Mouse (Mus musculus): ENCODE data around the gene Nr3c2. TPM values are rescaled to one million over a fixed set of nuclear protein-coding genes. Genes with fewer than 3 reads are reported as not detected.
A peak's percentile ranks its signal among the peaks of the same experiment; 100 is the strongest.

Nr3c2 gene
- polyA plus RNA-seq, 1 experiment from 2014 or later, result 5.0 TPM

DNA sequence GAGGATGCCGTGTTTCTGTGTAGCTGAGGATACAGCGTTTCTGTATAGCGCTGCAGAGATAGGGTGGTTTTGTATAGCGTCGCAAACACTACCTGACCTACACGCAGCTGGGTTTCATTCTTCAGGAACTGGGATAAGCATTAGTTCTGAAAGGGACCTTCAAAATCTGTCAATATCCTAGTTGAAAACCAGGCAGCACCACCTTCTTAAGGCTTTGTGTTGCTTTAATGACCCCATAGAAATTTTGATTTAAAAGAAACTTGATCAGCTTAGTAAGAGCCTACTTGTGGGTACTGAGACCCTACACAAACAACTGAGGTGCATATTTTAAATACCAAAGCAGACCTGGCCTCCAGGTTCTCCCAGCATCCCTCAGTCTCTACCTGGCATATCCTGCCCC, 372.9 kb downstream of the Nr3c2 start:
- H3K4me3 ChIP-seq, result no peak overlapping the region
- ATAC-seq (ENCODE audit: insufficient number of reproducible peaks, low FRiP score, low TSS enrichment, low read depth), result no peak
- H3K27ac ChIP-seq, result no peak overlapping the region
- H3K9ac ChIP-seq, result no peak overlapping the region
- no peaks in the 10 kb centered on the region for H3K27me3 ChIP-seq
- WGBS, result 86% methylated on average over 6 of the region's 6 CpGs
- peaks cover 9% of the 10 kb centered on the region; the same call in 1 of the 2 replicates for H3K4me1 ChIP-seq
- no peaks in the 10 kb centered on the region for H3K9me3 ChIP-seq
- H3K36me3 ChIP-seq, result peaks cover 6% of the 10 kb centered on the region; the same call in 1 of the 2 replicates
- H3K4me2 ChIP-seq, result no peak overlapping the region

DNA sequence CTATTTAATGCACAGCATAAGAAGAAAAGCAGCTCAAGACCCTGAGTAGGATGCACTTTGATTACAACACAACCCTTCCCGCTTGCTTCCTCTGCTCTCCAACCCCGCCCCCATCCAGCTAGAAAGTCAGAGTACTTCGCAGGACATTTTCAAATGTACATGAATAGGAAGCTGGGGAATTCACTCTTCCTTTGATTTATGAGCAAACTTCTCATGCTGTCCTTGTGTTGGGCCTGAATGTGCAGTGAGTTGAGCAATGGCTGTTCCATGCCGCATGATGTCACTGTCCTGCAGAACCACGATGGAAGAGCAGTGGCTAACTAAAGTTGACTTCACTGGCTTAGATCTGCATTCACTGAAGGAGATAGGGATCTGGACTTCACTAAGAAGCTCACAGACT, 376.3 kb downstream of the Nr3c2 start:
- Histone ChIP-seq H3K27me3 (no peaks in the 10 kb centered on the region), H3K4me3 (no peak overlapping the region), H3K27ac (no peak overlapping the region), H3K4me2 (no peak overlapping the region), H3K36me3 (peaks cover 6% of the 10 kb centered on the region; the same call in 1 of the 2 replicates), H3K9me3 (no peaks in the 10 kb centered on the region), H3K9ac (no peak overlapping the region), H3K4me1 (peaks cover 11% of the 10 kb centered on the region)
- 83% methylated on average over 5 of the region's 5 CpGs for WGBS
- no peak for ATAC-seq (ENCODE audit: insufficient number of reproducible peaks, low FRiP score, low TSS enrichment, low read depth)

DNA sequence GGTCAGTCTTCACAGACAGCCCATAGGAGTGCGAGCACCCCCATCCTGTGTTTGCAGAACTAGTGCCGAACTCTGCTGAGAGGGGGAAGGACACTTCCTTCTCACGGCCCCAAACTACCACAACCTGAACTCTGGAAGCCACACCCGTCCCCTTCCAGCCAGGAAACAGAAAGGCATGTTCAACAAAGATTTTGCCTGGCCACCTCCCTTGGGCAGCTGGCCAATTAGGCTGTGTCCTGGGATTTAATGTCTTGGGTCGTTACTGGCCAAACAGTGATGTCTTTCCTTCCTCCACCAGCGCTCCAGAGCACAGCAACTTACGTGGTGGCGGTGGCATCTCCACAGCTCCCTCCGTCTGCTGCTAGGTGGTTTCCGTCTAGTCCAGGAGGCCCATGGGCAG, 377.6 kb downstream of the Nr3c2 start:
- H3K27me3 ChIP-seq, result no peaks in the 10 kb centered on the region
- ATAC-seq (ENCODE audit: insufficient number of reproducible peaks, low FRiP score, low TSS enrichment, low read depth), result no peak
- H3K9ac ChIP-seq, result no peak overlapping the region
- H3K4me3 ChIP-seq, result no peak overlapping the region
- H3K36me3 ChIP-seq, result no peaks in the 10 kb centered on the region; the same call in 1 of the 2 replicates
- no peak overlapping the region for H3K4me2 ChIP-seq
- H3K9me3 ChIP-seq, result no peaks in the 10 kb centered on the region
- peaks cover 15% of the 10 kb centered on the region for H3K4me1 ChIP-seq
- 72% methylated on average over 10 of the region's 10 CpGs for WGBS
- H3K27ac ChIP-seq, result no peak overlapping the region

DNA sequence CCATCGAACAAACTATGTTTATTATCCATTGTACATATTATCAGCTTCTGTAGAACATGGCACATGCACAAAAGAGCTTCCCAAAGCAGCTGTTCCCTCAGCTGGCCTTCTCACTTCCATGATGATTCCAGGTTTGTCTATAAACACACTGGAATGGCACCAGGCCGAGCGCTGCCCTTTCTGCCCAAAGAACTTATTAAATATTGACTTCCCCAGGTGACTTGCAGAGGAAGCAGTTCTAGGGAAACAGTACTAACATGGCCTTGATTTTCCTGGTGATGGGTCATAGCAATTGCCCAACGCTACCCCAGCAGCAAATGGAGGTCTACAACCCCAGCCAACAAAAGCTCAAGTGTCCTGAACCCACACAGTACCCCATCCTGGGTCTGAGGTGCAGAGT, 379.0 kb downstream of the Nr3c2 start:
- Histone ChIP-seq H3K27ac (no peak overlapping the region), H3K4me3 (no peak overlapping the region), H3K4me1 (peaks cover 16% of the 10 kb centered on the region), H3K27me3 (no peaks in the 10 kb centered on the region), H3K9ac (no peak overlapping the region), H3K9me3 (no peaks in the 10 kb centered on the region), H3K4me2 (no peak overlapping the region), H3K36me3 (no peaks in the 10 kb centered on the region; the same call in 1 of the 2 replicates)
- 91% methylated on average over 4 of the region's 4 CpGs for WGBS
- no peak for ATAC-seq (ENCODE audit: insufficient number of reproducible peaks, low FRiP score, low TSS enrichment, low read depth)

DNA sequence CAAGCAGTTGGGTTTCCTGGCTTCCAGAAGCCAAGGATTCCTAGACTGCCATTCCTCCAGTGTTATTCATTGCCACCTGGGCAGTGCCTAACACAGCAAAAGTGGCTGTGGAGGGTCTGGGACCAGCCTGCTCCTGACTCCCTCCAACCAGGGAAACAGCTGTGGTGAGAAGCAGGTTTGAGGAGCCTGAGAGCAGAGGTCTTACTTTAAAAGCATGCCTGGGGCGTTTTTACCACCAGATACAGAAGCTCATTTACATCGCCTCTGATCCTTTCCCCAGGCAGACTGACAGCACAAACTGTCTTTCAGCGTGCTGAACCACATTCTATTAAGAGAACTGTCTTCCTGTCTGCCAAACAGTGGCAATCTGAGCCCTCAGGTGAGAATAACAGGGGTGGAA, 380.7 kb downstream of the Nr3c2 start:
- Histone ChIP-seq H3K4me1 (peaks cover 16% of the 10 kb centered on the region), H3K27me3 (no peaks in the 10 kb centered on the region), H3K4me2 (no peak overlapping the region), H3K9me3 (no peaks in the 10 kb centered on the region), H3K36me3 (no peaks in the 10 kb centered on the region; the same call in 1 of the 2 replicates), H3K27ac (peak overlapping the region; percentile 11; the same call in 1 of the 2 replicates), H3K4me3 (no peak overlapping the region), H3K9ac (no peak overlapping the region)
- WGBS, result 23% methylated on average over 3 of the region's 3 CpGs
- no peak for ATAC-seq (ENCODE audit: insufficient number of reproducible peaks, low FRiP score, low TSS enrichment, low read depth)

DNA sequence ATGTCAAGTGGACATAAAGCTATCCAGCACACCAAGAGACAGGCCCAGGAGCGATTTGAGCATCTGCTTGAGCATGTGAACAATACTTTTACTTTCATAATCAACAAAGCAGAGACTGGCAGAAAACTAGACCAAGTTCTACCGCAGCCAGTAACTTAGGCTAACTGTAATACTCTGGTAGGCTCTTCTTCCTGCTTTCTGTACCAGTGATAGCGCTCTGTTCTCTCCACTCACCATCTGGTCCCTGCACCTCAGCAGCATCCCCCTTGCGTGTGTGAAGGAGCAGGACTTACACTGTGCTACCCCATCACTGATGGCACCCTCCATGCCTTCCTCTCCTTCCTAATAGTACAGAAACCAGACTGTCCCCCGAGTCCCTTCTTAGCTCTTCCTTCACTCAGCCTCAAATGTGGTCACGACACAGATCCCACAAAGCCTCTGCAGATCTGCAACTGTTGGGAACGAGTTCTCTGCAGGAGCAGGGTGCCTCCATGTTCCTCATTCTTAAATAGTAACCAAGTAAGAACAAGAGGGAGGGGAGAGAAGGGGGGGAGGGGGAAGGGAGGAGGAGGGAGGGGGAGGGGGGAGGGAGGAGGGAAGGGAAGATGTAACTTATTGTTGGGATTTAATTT, 383.5 kb downstream of the Nr3c2 start:
- H3K36me3 ChIP-seq, result no peaks in the 10 kb centered on the region
- no peaks in the 10 kb centered on the region for H3K9me3 ChIP-seq
- no peak overlapping the region for H3K4me2 ChIP-seq
- H3K4me3 ChIP-seq, result no peak overlapping the region
- H3K27ac ChIP-seq, result no peak overlapping the region
- peaks cover 10% of the 10 kb centered on the region; the same call in 1 of the 2 replicates for H3K4me1 ChIP-seq
- H3K27me3 ChIP-seq, result no peaks in the 10 kb centered on the region
- WGBS, result 87% methylated on average over 7 of the region's 7 CpGs
- no peak overlapping the region for H3K9ac ChIP-seq
- no peak for ATAC-seq (ENCODE audit: insufficient number of reproducible peaks, low FRiP score, low TSS enrichment, low read depth)

DNA sequence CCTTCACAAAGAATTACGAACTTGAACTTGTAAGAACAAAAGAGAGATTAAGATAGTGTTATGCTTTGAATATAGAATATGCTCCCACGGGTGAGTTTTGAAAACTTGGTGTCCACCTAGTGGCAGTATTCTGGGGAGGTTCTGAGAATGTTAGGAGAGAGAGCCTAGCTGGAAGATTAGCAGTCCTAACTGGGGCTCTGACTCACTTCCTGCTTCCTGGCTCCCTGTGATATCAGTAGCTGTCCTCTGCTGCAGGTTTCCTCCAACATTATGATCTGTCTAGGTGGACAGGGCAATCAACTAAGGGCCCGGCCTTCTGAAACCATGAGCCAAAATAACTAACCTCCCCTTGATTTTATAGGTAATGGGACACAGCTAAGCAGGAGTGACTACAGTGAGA, 385.2 kb downstream of the Nr3c2 start:
- no peak overlapping the region for H3K27ac ChIP-seq
- no peaks in the 10 kb centered on the region for H3K36me3 ChIP-seq
- H3K4me3 ChIP-seq, result no peak overlapping the region
- no peaks in the 10 kb centered on the region for H3K27me3 ChIP-seq
- H3K9ac ChIP-seq, result no peak overlapping the region
- H3K4me1 ChIP-seq, result peaks cover 13% of the 10 kb centered on the region; the same call in 1 of the 2 replicates
- 89% methylated on average over 3 of the region's 3 CpGs for WGBS
- no peaks in the 10 kb centered on the region for H3K9me3 ChIP-seq
- H3K4me2 ChIP-seq, result no peak overlapping the region
- ATAC-seq (ENCODE audit: insufficient number of reproducible peaks, low FRiP score, low TSS enrichment, low read depth), result no peak

DNA sequence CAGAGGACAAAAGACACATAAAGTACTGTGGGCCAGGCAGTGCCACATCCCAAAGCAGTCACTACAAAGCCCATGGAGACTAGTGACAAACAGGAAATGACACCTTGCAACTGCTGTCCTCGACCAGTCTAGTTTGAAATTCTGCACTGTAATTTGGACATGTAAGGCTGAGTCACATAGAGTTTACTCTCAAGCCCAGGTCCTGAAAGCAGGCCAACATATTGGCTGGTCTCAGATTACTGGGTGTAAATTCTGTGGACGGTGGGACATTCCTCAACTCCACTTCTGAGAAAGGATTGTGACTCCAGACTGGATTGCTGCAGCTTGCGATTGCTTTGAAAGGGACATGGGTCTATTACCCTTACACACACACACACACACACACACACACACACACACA, 388.8 kb downstream of the Nr3c2 start:
- ATAC-seq (ENCODE audit: insufficient number of reproducible peaks, low FRiP score, low TSS enrichment, low read depth), result no peak
- Histone ChIP-seq H3K4me2 (no peak overlapping the region), H3K4me1 (0 out of 2 replicates have a peak, but pooled peaks cover 3% of the 10 kb centered on the region), H3K9me3 (no peaks in the 10 kb centered on the region), H3K36me3 (no peaks in the 10 kb centered on the region), H3K27ac (no peak overlapping the region), H3K4me3 (no peak overlapping the region), H3K9ac (no peak overlapping the region), H3K27me3 (no peaks in the 10 kb centered on the region)
- WGBS, result 43% methylated on average over 3 of the region's 3 CpGs

DNA sequence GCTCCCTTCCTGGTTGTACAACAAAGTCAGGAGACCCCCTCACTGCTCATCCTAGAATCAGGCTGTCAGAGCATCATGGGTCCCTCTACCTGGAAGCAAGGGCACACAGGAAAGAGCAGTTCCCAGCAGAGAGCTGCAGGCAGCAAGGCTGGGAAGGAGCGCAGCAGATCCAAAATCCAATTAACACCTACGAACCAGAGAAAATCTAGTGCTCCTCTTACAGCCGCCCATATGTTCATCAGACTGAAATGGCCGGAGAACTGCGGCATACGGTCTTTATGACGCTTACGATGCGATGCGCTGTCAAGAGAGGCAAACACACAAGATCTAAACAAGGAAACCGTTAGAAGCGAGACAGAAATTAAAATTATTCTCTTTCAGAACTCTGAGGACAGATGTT, 389.2 kb downstream of the Nr3c2 start:
- Histone ChIP-seq H3K4me1 (0 out of 2 replicates have a peak, but pooled peaks cover 3% of the 10 kb centered on the region), H3K27me3 (no peaks in the 10 kb centered on the region), H3K4me2 (no peak overlapping the region), H3K36me3 (no peaks in the 10 kb centered on the region), H3K4me3 (no peak overlapping the region), H3K27ac (no peak overlapping the region), H3K9ac (no peak overlapping the region), H3K9me3 (no peaks in the 10 kb centered on the region)
- no peak for ATAC-seq (ENCODE audit: insufficient number of reproducible peaks, low FRiP score, low TSS enrichment, low read depth)
- 85% methylated on average over 12 of the region's 12 CpGs for WGBS

DNA sequence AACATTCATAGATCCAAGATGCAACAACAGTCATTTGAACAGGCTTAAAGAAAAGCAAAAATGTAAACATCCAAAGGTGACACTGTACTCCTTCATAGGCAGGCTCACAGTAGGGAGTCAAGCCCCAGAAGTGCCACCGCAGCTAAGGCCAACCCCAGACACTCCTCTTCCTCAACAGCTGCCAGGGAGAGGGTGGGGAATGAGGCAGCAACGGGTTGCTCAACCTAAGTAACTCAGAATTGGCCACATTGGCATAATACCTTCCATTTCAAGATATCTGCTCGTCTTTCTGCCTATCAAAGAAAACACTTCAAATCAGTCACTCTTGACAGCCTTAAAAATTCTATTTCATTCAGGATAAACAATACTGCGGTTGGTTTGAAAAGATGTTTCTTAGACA, 392.9 kb downstream of the Nr3c2 start:
- Histone ChIP-seq H3K27ac (no peak overlapping the region), H3K9me3 (no peaks in the 10 kb centered on the region; the same call in 1 of the 2 replicates), H3K4me2 (no peak overlapping the region), H3K4me3 (no peak overlapping the region), H3K9ac (no peak overlapping the region), H3K4me1 (0 out of 2 replicates have a peak, but pooled peaks cover 3% of the 10 kb centered on the region), H3K27me3 (no peaks in the 10 kb centered on the region), H3K36me3 (peaks cover 8% of the 10 kb centered on the region)
- no peak for ATAC-seq (ENCODE audit: insufficient number of reproducible peaks, low FRiP score, low TSS enrichment, low read depth)
- 76% methylated on average over 4 of the region's 4 CpGs for WGBS

DNA sequence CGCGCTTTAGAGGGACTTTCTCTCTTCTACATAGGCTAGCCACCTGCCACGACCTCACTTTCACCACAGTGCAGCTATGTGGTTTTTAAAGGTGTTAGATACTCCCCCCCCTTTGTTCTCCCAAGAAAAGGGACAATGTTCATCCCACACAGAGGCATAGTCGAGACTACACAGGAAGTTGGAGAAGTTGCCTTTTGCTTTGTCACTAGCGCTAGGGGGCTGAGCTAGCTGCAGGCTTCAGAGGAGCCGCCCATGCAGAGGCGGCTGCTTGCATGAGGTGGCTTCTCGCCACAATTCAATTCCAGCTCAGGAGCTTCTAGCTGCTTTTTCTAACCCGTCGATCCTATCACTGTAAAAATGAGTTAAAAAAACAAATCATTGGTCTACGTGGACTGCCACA, 393.4 kb downstream of the Nr3c2 start:
- no peak for ATAC-seq (ENCODE audit: insufficient number of reproducible peaks, low FRiP score, low TSS enrichment, low read depth)
- H3K27ac ChIP-seq, result no peak overlapping the region
- peaks cover 12% of the 10 kb centered on the region for H3K36me3 ChIP-seq
- H3K4me2 ChIP-seq, result no peak overlapping the region
- 76% methylated on average over 11 of the region's 11 CpGs for WGBS
- no peaks in the 10 kb centered on the region; the same call in 1 of the 2 replicates for H3K9me3 ChIP-seq
- 0 out of 2 replicates have a peak, but pooled peaks cover 3% of the 10 kb centered on the region for H3K4me1 ChIP-seq
- no peaks in the 10 kb centered on the region for H3K27me3 ChIP-seq
- no peak overlapping the region for H3K9ac ChIP-seq
- H3K4me3 ChIP-seq, result no peak overlapping the region

DNA sequence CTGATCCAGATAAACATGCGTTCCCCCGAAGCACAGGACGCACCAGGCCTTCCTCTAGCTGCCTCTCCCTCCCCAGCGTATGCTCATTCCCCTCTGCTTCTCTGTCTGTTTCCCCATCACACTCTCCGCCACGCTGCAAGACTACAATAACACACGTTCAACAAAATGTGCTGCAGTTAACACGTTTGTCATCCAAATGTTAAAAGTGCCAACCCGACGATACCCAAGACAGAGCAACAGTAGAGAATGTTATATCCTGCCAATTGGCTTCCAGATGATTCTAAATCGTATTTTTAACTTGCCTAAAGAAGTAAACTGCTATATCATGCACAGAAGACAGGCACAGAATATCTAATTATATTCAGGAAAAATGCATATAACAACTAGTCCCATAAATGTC, 395.4 kb downstream of the Nr3c2 start:
- no peak for ATAC-seq (ENCODE audit: insufficient number of reproducible peaks, low FRiP score, low TSS enrichment, low read depth)
- Histone ChIP-seq H3K9ac (no peak overlapping the region), H3K27ac (no peak overlapping the region), H3K4me2 (no peak overlapping the region), H3K27me3 (no peaks in the 10 kb centered on the region), H3K9me3 (no peaks in the 10 kb centered on the region; the same call in 1 of the 2 replicates), H3K4me1 (no peaks in the 10 kb centered on the region), H3K36me3 (peaks cover 15% of the 10 kb centered on the region), H3K4me3 (no peak overlapping the region)
- 81% methylated on average over 11 of the region's 11 CpGs for WGBS
